Mouse (Mus musculus) cerebellum, adult 18-20 months (tissue): ENCODE data around the gene Fkbp9.
A peak's percentile ranks its signal among the peaks of the same experiment; 100 is the strongest.
"Not testable (repeated sequence)": the region's sequence is repeated elsewhere in the genome, so short reads cannot be mapped to it uniquely, and the experiment has no call there.

Source experiments
- DNase-seq, 2 experiments: peaks; one replicate each; pipeline ENCODE4 v3.0.0; 2021

Fkbp9 gene

DNA sequence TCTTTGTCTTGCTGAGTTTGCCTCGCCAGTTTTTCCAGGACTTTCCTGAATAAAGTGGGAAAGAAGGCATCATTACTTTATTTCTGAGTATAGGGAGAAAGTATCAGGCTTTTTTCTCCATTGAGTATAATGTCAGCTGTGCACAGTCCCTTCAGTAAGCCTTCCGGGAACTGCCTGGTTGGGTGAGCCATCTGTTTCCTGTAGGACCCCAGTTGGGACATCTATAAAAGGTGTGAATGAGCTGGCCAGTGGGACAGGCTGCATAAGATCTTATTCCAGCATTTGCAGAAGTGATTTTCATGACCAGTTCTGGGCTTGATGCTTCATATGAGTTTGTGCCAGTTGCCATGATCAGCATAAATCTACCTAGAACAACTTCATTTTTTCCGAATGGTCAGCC lies 11.4 kb downstream of the Fkbp9 start:
- DNase-seq: no peak

GRCm38 (mm10) chr6:56844365-56844764 lies 12.5 kb downstream of the Fkbp9 start:
- no peak for DNase-seq

GRCm38 (mm10) chr6:56848974-56849373 lies 17.1 kb downstream of the Fkbp9 start:
- no peak for DNase-seq

DNA sequence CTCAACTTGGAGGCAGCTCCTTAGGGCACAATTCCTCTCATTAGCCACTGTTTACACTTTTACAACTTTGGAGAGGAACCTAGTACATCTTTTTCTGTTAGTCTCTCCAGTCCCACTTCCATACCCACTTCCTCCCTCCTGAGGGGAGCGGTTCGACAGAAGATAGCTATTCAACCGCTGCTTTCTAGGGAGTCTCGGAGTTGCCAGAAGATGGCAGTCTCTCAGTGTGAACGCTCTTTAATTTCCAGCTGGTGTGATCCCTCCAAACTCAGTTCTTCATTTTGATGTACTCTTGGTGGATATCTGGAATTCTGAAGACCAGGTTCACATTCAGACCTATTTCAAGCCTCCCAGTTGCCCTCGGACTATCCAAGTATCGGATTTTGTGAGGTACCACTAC lies 18.5 kb downstream of the Fkbp9 start:
- no peak for DNase-seq

DNA sequence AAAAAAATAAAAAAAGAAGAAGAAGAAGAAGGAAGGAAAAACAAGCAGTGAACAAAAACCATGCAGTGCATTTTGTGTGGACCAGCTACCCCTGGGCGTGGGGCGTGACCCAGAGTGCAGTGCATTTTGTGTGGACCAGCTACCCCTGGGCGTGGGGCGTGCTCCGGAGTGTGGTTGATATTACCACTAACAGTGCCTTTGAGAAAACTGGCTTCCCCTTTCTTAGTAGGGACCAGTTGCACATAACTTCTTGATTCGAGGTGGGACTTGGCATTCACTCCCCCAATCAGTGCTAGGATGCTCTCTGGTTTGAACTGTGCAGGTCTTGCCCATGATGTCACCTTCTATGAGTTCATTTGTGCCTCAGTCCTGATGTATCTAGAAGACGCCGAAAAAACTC lies 22.9 kb downstream of the Fkbp9 start:
- no peak for DNase-seq

DNA sequence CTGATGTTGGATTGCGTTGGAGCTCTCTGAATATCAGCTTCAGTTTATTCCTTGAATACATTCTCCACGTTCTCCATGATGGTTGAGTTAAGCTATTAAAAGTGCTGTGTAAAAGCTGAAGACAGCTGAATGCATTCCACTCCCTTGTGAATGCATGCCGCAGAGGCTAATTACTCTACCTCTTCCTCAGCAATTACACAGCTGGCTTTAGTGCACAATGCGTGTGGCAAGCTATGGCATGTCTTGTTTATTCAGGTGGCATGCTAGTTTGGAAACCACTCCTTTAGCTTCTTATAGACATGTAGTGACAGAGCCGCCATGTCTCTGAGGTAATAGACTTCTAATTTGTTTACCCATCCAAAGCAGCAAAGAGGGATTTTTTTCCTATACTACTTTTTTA lies 24.9 kb downstream of the Fkbp9 start:
- no peak for DNase-seq

- DNase-seq: no peak
These were observed 28.5 kb downstream of the Fkbp9 start for GRCm38 (mm10) chr6:56860205-56860848.

DNA sequence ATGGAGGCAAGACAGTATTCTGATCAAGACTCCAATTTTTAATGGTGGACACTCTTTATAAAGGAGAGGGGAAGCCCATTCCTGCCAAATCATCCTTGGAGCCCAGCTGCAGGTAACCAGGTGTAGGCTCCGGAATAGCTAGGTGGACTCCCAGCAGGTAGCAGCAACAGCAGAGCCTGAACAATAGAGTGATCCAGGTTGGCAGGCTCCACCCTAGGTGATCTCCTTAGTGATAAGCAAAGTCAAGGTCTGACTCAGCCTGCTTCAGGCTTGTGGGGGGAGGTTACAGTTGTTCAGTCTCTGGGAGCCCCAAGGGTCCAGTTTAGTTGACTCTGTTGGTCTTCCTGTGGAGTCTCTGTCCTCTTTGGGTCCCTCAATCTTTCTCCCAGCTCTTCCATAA lies 35.0 kb downstream of the Fkbp9 start:
- DNase-seq: not testable (repeated sequence)

DNA sequence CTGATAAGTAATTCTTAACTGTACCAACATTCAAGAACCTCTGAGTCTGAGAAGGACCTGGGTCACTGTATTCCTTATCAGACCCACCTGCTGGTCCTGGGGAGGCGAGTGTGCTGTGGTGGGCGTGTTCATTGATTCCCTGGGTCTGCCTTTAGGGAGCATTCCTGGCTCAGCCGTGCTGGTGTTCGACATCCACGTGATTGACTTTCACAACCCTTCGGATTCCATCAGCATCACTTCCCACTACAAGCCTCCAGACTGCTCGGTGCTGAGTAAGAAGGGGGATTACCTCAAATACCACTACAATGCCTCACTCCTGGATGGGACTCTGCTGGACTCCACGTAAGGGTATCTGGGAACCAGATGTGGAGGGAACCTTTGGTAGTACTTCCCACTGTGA lies 36.7 kb downstream of the Fkbp9 start:
- no peak for DNase-seq

- DNase-seq: no peak
These were observed 38.2 kb downstream of the Fkbp9 start for GRCm38 (mm10) chr6:56870027-56870426.

- no peak for DNase-seq
These were observed 45.0 kb downstream of the Fkbp9 start for GRCm38 (mm10) chr6:56876870-56877269.

DNA sequence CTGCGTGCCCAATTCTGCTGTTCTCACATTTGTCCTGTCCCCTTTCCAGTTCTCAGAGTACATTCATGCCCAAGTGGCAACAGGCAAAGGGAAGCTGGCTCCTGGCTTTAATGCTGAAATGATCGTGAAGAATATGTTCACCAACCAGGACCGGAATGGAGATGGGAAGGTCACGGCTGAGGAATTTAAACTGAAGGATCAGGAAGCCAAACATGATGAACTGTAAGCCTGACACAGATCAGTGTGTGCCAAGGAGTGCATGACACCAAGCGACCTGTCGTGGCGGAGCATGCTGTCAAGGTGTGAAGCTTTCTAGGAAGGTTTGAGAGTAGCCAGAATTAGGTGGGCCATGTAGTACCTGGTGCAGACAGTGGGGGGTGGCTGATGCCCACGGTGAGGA lies 46.1 kb downstream of the Fkbp9 start:
- DNase-seq: no peak

DNA sequence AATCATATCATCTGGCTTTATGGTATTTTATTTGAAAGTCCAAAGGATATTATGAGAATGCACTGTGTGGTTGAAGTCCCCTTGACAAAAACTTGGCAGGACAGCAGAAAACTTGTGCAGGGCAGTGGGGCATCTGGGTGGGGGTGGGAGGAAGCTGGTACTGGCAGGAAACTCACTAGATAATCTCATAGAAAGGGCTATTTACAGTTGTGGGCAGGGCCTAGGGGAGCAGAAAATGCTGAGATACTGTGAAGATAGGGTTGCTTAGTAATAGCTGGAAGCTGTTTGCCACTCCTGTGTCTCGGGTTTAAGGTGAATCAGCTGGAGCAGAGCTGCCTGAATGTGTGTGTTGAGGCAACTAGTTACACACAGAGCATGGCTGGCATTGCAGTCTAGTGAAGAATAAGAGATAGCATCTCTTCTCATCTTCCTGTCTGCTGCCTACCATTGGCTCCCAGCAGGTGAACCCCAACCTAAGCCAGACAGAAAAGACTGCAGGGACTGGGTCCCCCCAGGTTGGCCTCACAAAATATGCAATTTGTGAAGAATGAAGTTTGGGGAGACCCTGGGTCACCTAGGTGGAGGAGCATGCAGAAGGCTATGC lies 47.6 kb downstream of the Fkbp9 start:
- no peak for DNase-seq

DNA sequence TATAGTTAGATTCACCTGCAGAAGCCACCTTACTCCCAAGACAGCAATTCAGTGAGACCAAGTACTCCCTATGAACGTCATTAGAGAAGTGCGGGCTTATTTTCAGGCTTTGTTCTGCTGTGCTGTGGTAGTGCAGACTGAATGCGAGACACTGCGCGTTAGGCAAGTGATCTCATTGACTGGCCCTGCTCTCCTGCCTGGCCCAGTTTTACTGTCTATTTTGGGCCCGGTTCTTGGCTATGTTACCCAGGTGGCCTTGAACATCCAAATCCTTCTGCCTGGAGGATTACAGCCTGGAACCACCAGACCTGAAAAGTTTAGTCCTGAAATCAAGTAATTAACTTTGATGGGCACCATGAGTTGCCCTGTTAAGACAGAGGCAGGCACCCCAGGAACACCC lies 56.7 kb downstream of the Fkbp9 start:
- peak in 1 of 2 experiments; percentile 11 for DNase-seq

DNA sequence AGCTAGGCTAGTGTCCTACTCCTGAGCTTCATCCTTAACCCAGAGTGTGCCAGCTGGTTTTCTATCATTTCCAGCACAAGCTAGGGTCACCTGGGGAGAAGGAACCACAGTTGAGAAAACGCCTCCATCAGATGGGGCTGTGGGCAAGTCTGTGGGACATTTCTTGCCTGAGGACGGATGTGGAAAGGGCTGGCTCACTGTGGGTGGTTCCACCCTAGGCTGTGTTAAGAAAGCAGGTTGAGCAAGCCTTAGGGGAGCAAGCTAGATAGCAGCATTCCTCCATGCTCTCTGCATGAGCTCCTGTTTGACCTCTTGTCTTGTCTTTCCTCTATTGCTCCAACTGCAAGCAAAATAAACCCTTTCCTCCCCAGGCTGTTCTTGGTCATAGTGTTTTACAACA lies 58.9 kb downstream of the Fkbp9 start:
- no peak for DNase-seq

DNA sequence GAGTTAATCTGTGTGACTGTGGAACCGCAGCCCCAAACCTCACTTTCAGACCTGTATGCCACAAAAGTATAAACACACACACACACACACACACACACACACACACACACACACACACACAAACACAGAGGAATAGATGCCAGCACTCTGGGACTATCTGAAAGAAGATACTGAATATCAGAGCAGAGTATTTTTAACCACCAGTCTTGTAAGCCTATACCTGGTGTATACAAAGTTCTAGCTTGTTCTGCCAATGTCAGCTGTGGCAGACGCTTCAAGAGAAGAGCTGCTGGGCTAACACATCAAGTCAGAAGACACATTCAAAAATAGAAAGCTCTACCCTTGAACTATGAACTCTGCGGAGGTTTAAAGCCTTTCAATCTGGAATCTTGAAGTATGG lies 67.7 kb downstream of the Fkbp9 start:
- no peak for DNase-seq

- DNase-seq: no peak
These were observed 69.5 kb downstream of the Fkbp9 start for GRCm38 (mm10) chr6:56901336-56901735.

DNA sequence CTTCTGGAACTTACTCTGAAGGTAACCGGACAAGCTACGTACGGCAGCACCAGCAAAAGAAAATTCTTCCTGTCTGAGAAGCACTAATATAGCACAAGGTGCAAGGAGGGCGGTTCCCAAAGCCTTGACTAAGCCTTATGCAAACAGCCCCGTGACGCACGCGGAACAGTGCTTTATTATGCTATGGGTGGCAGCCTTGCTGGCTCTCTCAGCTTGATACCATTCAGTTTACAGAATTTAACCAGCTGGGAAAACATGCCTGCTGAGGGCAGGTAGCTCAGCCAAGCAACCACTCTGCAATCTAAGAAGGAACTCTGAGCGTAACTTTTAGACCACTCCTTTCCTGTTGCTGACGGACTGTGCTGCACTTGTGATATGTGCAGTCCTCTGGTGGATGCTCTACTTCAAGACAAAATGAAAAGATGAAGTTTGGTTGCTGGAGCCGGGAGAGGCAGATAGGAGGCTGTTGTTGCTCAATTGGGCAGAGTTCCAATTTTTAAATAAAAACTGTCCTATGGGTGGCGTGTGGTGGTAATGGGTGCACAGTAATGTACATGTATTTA lies 70.0 kb downstream of the Fkbp9 start:
- DNase-seq: no peak

DNA sequence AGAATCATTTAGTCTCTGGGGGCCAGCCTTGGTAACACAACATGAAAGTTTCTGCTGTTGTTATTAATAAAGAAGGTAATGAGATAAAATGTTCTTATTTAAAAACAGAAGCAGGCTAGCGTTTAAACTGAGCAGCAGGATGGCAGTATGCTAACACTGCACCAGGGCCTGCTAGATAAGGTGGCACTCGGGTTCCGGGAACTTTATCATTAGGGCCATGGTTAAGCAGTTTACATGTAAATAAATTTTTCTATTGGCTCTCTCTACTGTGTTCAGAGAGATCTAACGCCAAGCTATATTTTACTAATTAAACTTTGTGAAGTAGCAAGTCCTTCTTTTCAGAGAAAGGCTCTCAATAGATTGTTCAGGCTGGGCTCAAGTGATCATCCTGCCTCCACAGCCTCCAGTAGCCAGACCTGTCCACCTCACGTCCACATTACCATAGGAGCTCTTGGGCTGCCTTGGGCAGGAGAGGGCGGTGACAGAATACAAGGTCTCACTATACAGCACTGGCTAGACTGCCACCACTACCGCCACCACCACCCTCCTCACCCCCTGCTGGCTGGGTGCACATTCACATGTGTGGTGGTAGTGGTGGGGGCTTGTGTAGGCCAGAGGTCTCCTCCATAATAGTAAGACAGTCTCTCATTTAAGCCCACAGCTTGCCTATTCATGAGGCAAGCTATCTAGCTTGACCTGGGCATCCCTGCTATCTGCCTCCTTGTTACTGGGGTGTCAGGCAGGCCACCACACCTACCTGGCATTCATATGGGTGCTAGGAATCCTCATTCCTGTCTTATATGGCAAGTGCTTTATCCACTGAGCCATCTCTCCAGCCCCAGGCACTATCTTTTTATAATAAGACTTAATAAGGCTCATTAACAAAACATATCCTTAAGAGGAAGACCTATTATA lies 71.0 kb downstream of the Fkbp9 start:
- DNase-seq: no peak

GRCm38 (mm10) chr6:56903831-56904230 lies 72.0 kb downstream of the Fkbp9 start:
- no peak for DNase-seq

- no peak for DNase-seq
These were observed 72.5 kb downstream of the Fkbp9 start for GRCm38 (mm10) chr6:56904330-56904729.

DNA sequence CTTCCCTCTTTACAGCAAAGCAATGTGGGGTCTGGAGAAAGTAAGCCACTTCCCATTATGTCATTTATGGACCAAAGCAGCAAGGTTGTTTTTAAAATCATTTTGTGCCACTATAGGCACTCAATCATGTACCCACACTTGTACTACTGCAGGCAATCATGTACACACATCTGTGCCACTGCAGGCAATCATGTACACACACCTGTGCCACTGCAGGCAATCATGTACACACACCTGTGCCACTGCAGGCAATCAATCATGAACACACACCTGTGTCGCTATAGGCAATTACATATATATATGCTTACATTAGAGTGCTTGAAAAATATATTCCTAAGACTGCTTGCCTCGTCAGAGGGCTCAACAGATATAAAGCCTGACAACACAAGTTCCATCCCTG lies 73.1 kb downstream of the Fkbp9 start:
- DNase-seq: no peak

- no peak for DNase-seq
These were observed 73.6 kb downstream of the Fkbp9 start for GRCm38 (mm10) chr6:56905486-56905885.
